Mouse (Mus musculus): ENCODE data around the gene Rab35. TPM values are rescaled to one million over a fixed set of nuclear protein-coding genes. Genes with fewer than 3 reads are reported as not detected.

Rab35 gene
- polyA plus RNA-seq, 1 experiment from 2014 or later = 14.5 TPM

- WGBS = 14% methylated on average over 7 of the region's 7 CpGs
- Histone ChIP-seq H3K27ac (no peak overlapping the region), H3K4me1 (replicated peaks) (no peaks in the 10 kb centered on the region), H3K9me3 (no peaks in the 10 kb centered on the region), H3K27me3 (peaks cover 4% of the 10 kb centered on the region; the same call in 1 of the 2 replicates), H3K36me3 (no peaks in the 10 kb centered on the region), H3K4me2 (no peak overlapping the region), H3K4me3 (replicated peaks) (no peak overlapping the region), H3K9ac (replicated peaks) (no peak overlapping the region)
- ATAC-seq (ENCODE audit: insufficient number of reproducible peaks, insufficient read depth, low FRiP score, low TSS enrichment, low read depth) = no peak
Observed at GRCm38 (mm10) chr5:115667894-115668293, 36.2 kb downstream of the Rab35 start.

GRCm38 (mm10) chr5:115668986-115669385 is 37.3 kb downstream of the Rab35 start:
- no peak overlapping the region for H3K4me3 ChIP-seq (replicated peaks)
- H3K27me3 ChIP-seq = no peaks in the 10 kb centered on the region; the same call in 1 of the 2 replicates
- WGBS = 90% methylated on average over 12 of the region's 12 CpGs
- no peak overlapping the region for H3K4me2 ChIP-seq
- H3K4me1 ChIP-seq (replicated peaks) = no peaks in the 10 kb centered on the region
- no peaks in the 10 kb centered on the region for H3K36me3 ChIP-seq
- no peak overlapping the region for H3K27ac ChIP-seq
- no peaks in the 10 kb centered on the region for H3K9me3 ChIP-seq
- ATAC-seq (ENCODE audit: insufficient number of reproducible peaks, insufficient read depth, low FRiP score, low TSS enrichment, low read depth) = no peak
- no peak overlapping the region for H3K9ac ChIP-seq (replicated peaks)

GRCm38 (mm10) chr5:115669974-115670373 is 38.3 kb downstream of the Rab35 start:
- ATAC-seq (ENCODE audit: insufficient number of reproducible peaks, insufficient read depth, low FRiP score, low TSS enrichment, low read depth) = no peak

GRCm38 (mm10) chr5:115670406-115670805 is 38.7 kb downstream of the Rab35 start:
- WGBS = 76% methylated on average over 2 of the region's 2 CpGs
- no peak for ATAC-seq (ENCODE audit: insufficient number of reproducible peaks, insufficient read depth, low FRiP score, low TSS enrichment, low read depth)
- Histone ChIP-seq H3K4me2 (no peak overlapping the region), H3K27me3 (no peaks in the 10 kb centered on the region; the same call in 1 of the 2 replicates), H3K9ac (replicated peaks) (no peak overlapping the region), H3K27ac (no peak overlapping the region), H3K4me3 (replicated peaks) (no peak overlapping the region), H3K4me1 (replicated peaks) (no peaks in the 10 kb centered on the region), H3K36me3 (no peaks in the 10 kb centered on the region), H3K9me3 (no peaks in the 10 kb centered on the region)

More at GRCm38 (mm10) chr5:115669974-115670373, 38.3 kb downstream of the Rab35 start:
- no peaks in the 10 kb centered on the region; the same call in 1 of the 2 replicates for H3K27me3 ChIP-seq
- no peak overlapping the region for H3K4me2 ChIP-seq
- no peaks in the 10 kb centered on the region for H3K36me3 ChIP-seq
- H3K9me3 ChIP-seq = no peaks in the 10 kb centered on the region
- H3K4me1 ChIP-seq (replicated peaks) = no peaks in the 10 kb centered on the region
- no peak overlapping the region for H3K9ac ChIP-seq (replicated peaks)
- no peak overlapping the region for H3K27ac ChIP-seq
- 89% methylated on average over 11 of the region's 11 CpGs for WGBS
- H3K4me3 ChIP-seq (replicated peaks) = no peak overlapping the region

- H3K4me3 ChIP-seq (replicated peaks) = no peak overlapping the region
- no peaks in the 10 kb centered on the region for H3K4me1 ChIP-seq (replicated peaks)
- no peak overlapping the region for H3K9ac ChIP-seq (replicated peaks)
- no peaks in the 10 kb centered on the region for H3K36me3 ChIP-seq
- H3K27me3 ChIP-seq = no peaks in the 10 kb centered on the region; the same call in 1 of the 2 replicates
- H3K4me2 ChIP-seq = no peak overlapping the region
- ATAC-seq (ENCODE audit: insufficient number of reproducible peaks, insufficient read depth, low FRiP score, low TSS enrichment, low read depth) = no peak
- 63% methylated on average over 8 of the region's 8 CpGs for WGBS
- no peak overlapping the region for H3K27ac ChIP-seq
- H3K9me3 ChIP-seq = no peaks in the 10 kb centered on the region
Observed at GRCm38 (mm10) chr5:115671846-115672245, 40.1 kb downstream of the Rab35 start.

- Histone ChIP-seq H3K9ac (replicated peaks) (no peak overlapping the region), H3K4me1 (replicated peaks) (no peaks in the 10 kb centered on the region), H3K4me2 (no peak overlapping the region), H3K9me3 (no peaks in the 10 kb centered on the region), H3K4me3 (replicated peaks) (no peak overlapping the region), H3K27me3 (no peaks in the 10 kb centered on the region), H3K27ac (no peak overlapping the region), H3K36me3 (no peaks in the 10 kb centered on the region)
- WGBS = 85% methylated on average over 10 of the region's 10 CpGs
- no peak for ATAC-seq (ENCODE audit: insufficient number of reproducible peaks, insufficient read depth, low FRiP score, low TSS enrichment, low read depth)
Observed at GRCm38 (mm10) chr5:115685126-115685525, 53.4 kb downstream of the Rab35 start.

GRCm38 (mm10) chr5:115686716-115687115 is 55.0 kb downstream of the Rab35 start:
- no peaks in the 10 kb centered on the region for H3K9me3 ChIP-seq
- H3K36me3 ChIP-seq = no peaks in the 10 kb centered on the region
- ATAC-seq (ENCODE audit: insufficient number of reproducible peaks, insufficient read depth, low FRiP score, low TSS enrichment, low read depth) = no peak
- H3K4me1 ChIP-seq (replicated peaks) = no peaks in the 10 kb centered on the region
- H3K4me3 ChIP-seq (replicated peaks) = no peak overlapping the region
- 58% methylated on average over 7 of the region's 7 CpGs for WGBS
- no peak overlapping the region for H3K27ac ChIP-seq
- H3K27me3 ChIP-seq = no peaks in the 10 kb centered on the region
- H3K4me2 ChIP-seq = no peak overlapping the region
- no peak overlapping the region for H3K9ac ChIP-seq (replicated peaks)

- Histone ChIP-seq H3K4me3 (replicated peaks) (no peak overlapping the region), H3K27ac (no peak overlapping the region), H3K9ac (replicated peaks) (no peak overlapping the region), H3K36me3 (no peaks in the 10 kb centered on the region), H3K4me2 (no peak overlapping the region), H3K4me1 (replicated peaks) (no peaks in the 10 kb centered on the region), H3K27me3 (no peaks in the 10 kb centered on the region), H3K9me3 (no peaks in the 10 kb centered on the region)
- 70% methylated on average over 3 of the region's 3 CpGs for WGBS
- ATAC-seq (ENCODE audit: insufficient number of reproducible peaks, insufficient read depth, low FRiP score, low TSS enrichment, low read depth) = no peak
Observed at GRCm38 (mm10) chr5:115693271-115693670, 61.6 kb downstream of the Rab35 start.

GRCm38 (mm10) chr5:115695191-115695770 is 63.6 kb downstream of the Rab35 start:
- Histone ChIP-seq H3K27me3 (no peaks in the 10 kb centered on the region), H3K4me1 (replicated peaks) (peaks cover 3% of the 10 kb centered on the region)
- WGBS = 81% methylated on average over 6 of the region's 6 CpGs

GRCm38 (mm10) chr5:115696811-115697210 is 65.1 kb downstream of the Rab35 start:
- no peak overlapping the region for H3K27ac ChIP-seq
- no peak overlapping the region for H3K4me3 ChIP-seq (replicated peaks)
- H3K36me3 ChIP-seq = no peaks in the 10 kb centered on the region
- no peaks in the 10 kb centered on the region for H3K9me3 ChIP-seq
- H3K27me3 ChIP-seq = no peaks in the 10 kb centered on the region
- H3K4me1 ChIP-seq (replicated peaks) = peaks cover 4% of the 10 kb centered on the region
- H3K4me2 ChIP-seq = no peak overlapping the region
- 78% methylated on average over 5 of the region's 5 CpGs for WGBS
- no peak overlapping the region for H3K9ac ChIP-seq (replicated peaks)
- ATAC-seq (ENCODE audit: insufficient number of reproducible peaks, insufficient read depth, low FRiP score, low TSS enrichment, low read depth) = no peak

More at GRCm38 (mm10) chr5:115695191-115695770, 63.6 kb downstream of the Rab35 start:
- ATAC-seq (ENCODE audit: insufficient number of reproducible peaks, insufficient read depth, low FRiP score, low TSS enrichment, low read depth) = no peak
- H3K36me3 ChIP-seq = no peaks in the 10 kb centered on the region
- no peak overlapping the region for H3K9ac ChIP-seq (replicated peaks)
- H3K4me3 ChIP-seq (replicated peaks) = no peak overlapping the region
- no peak overlapping the region for H3K27ac ChIP-seq
- H3K9me3 ChIP-seq = no peaks in the 10 kb centered on the region
- H3K4me2 ChIP-seq = no peak overlapping the region

Measured in limb, embryonic 12.5 days (tissue).